Mouse (Mus musculus) v-Abl transformed pro-B cells (cell line): ENCODE results near the gene Grid1.

Experiments used
- in situ Hi-C, 2 experiments: fragments of 400-800 bp; cut with MboI; formaldehyde crosslinking; loops; one replicate each; pipeline ENCODE4 v1.15.1; 2025; ENCODE audit not compliant: unreplicated experiment in 2 of 2

Grid1 gene

DNA sequence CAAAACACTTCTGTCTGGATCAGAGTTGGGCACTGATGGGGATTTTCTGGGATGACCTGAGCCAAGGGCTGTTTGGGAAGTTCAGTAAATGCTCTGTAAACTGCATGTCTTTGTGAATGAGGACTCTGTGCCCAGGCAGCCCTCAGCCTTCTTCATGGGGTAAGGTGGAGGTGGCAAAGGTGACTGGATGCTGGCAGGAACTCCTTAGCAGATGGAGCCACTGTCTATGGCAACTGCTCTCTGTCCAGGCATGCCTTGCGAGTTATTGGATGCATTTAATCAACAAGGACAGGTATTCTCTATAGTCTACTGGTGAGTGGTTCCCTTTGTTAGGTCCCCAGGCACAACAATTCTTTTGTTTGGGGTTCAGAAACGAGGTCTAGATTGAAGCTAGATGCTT is 85.8 kb downstream of the Grid1 start:
- in situ Hi-C loops = no loop called here

DNA sequence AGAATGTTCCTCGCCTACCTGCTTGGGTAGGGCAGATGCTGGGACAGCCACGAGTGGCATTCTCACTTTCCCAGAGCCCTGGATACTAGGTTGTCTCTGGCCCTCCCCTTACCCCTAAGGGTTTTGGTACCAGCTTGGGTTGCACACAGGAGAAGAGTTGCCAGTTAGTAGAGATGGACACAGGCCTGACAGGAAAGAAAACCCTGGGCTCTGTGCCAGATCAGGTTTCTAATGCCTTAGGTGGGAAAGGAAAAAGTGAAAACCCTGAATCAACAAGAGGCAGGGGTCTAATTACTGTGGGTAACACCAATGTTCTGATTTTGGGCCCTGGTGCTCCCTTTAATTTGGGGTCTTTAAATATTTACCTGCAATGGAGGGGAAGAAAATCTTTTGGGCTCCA is 88.5 kb downstream of the Grid1 start:
- in situ Hi-C loops = no loop called here

DNA sequence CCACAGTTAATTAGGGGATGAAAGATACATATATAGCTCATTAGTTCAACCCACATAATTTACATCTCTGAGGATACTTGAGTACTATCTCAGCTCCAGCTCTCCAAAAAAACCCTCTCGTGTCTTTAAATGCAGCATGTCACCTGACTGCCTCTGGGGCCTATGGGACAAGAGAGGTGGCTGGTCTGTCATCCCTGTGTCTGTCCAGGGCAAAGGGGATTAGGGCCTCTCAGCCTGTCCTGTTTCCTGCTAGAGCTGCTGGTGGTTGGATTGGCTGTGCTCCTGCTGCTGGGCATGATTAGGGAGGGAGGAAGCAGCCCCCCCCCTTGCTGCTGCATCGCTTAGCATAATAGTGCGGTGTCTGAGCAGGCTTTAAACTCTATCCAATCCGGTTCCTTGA is 88.9 kb downstream of the Grid1 start:
- in situ Hi-C loops = no loop called here

DNA sequence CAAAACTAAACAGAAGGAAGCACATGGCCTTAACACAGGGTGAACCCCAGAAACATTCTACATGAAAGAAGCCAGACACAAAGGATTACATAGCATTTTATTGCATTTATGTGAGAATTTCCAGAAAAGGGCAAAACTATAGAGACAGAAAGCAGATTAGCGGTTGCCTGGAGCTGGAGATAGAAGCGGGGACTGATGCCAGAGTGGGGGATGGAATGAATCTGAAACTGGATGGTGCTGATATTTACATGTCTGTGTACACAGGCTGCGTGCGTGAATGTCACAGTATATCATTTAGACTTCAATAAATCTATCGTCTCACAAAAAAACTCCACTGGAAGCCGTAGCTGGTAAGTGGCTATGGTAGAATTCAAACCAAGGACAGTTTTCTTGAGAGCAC is 96.4 kb downstream of the Grid1 start:
- in situ Hi-C loops = no loop called here

DNA sequence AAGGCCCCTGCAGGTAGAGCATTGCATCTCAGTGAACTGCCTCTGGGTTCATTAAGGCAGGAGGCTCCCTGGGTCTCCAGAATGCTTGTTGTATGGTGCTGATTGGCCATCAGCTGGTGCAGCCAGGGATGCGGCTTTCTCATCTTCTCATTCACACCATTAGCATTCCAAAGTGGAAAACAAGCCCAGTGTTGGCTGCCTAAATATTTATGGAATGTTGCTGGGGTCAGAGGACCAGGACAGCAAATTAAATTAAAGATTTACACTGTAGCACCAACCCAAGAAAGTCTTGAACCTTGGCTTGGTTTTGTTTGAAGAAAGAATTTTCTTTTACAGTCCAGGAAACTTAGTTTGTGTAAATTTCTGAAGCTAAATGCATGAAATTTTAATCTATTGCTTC is 97.2 kb downstream of the Grid1 start:
- in situ Hi-C loops = no loop called here

DNA sequence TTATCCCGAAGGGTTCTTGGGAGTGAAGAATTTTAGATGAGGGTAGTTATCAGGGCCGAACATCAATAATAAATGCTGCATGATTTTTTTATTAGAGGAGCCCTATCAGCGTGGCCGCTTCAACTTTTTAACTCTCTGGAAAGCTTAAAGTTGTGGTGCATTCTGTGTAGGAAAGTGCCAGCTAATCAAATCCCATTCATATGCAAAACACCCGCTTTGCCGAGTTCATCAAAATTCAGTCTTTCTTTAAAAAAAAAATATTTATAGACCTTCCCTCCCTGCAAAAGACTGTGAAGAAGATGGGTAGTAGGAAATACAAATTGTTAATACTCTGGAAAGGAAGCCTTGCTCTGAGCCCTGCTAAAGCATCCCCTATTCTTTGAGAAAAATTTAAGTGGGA is 99.3 kb downstream of the Grid1 start:
- in situ Hi-C loops = no loop called here

DNA sequence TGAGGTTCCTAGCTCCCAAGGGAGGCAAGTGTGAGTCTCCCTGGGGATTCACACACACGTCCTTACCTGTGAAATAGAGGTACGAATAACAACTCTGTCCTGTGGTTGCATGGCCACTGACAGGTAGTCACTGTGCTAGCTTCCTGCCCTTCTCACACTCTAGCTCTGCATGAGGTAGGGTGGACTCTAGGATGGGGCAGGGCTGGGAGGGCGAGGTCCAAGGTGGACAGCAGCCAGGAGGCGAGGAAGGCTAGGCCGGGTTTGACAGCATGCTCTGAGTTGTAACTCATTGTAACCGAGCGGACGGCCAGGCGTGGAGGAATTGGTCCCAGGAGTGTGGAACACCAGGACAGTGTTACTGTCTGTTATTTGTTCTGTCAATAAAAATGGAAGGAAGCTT is 101.4 kb downstream of the Grid1 start:
- in situ Hi-C loops = no loop called here

DNA sequence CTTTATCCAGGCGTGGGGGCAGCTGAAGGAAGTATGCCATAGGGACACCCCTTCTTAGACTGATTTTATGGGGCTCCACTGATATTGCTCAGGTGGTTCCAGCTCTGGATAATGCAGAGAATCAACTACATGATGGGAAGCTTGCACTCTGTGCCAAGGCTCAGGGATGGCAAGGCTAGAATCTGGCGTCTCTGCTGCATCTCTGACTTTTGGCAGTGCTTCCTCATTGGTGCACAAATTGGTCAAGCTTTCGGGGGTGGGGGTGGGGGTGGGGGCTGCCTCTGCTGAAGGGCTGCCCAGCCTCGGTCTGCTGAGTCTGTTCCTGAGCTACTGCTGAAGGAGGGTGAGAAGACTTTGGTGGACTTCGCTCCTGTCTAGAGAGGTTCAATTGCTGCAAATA is 105.1 kb downstream of the Grid1 start:
- in situ Hi-C loops = no loop called here

DNA sequence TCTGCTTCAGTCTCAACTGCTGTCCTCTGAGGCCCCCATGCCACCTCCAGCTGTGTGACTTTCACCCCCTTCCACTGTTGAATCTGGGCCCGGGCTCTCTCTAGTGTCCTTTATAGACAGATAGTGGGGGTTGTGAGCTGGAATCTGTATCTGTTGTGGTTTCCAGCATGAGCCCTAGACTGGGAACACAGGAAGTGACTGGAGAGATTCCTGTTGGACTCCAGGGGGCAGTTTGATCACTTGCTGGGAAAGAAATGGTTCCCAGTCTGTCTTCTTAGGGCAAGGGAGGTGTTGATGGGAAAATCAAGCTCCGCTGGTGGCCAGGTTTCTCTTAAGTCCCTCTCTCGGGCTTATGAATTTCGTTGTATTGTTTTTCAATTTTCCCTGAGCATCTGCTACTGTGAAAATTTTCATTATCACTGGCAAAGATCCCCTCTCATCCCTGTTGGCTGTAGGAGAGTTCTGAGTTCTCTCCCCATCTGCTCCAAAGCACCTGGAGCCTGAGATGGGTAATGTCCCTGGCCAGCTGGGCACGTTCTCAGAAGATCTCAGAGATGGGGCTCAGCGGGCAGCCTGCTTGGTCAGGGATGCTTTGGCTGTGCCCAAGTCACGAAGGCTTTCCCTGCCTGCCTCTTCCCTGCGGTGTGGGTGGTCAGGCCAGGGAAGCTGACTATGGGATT is 110.3 kb downstream of the Grid1 start:
- in situ Hi-C loops = no loop called here

DNA sequence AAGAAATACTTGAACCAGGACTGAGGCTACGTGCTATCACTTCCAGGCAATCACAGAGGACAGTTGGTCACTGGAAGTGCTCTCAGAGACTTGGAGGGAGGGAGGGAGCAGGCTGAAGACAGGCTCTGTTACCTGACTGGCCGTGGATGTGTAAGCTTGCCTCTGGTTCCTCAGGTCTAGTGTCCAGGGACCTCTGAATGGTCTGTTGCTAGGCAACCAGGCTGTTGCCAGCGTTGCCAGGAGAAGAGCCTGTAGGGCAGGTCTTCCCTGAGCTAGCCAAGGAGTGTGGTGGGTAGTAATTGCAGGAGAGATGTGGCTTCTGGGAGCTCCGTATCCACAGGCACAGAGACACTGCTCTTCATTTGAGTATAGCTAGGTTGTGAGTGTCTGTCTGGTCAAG is 113.3 kb downstream of the Grid1 start:
- in situ Hi-C loops = no loop called here

DNA sequence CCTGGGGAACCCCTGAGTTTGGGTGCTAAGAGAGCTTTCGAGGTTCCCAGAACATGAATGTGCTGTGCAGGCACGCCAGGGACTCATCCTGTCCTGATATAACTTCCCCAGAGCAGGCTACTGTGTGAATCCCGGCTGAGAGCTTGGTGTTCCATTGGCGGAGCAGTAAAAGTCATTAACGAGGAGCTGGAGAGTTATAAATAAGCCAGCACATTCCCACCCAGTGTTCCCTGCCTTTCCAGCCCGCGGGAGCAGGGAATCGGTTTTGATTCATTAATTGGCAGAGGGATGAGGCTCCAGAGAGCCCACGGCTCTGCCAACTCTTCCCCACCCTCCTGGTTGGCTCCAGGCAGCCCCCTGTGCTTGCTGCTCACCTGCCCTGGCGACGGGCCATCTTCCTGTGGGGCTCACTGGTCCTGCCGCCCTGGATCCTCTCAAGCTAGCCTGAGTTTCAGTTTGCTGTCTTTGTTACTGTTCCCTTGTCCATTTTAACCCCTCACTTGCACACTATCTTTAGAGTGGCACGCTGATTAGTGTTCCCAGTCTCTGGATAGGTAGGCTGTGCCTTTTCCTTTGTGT is 116.4 kb downstream of the Grid1 start:
- in situ Hi-C loops = no loop called here

DNA sequence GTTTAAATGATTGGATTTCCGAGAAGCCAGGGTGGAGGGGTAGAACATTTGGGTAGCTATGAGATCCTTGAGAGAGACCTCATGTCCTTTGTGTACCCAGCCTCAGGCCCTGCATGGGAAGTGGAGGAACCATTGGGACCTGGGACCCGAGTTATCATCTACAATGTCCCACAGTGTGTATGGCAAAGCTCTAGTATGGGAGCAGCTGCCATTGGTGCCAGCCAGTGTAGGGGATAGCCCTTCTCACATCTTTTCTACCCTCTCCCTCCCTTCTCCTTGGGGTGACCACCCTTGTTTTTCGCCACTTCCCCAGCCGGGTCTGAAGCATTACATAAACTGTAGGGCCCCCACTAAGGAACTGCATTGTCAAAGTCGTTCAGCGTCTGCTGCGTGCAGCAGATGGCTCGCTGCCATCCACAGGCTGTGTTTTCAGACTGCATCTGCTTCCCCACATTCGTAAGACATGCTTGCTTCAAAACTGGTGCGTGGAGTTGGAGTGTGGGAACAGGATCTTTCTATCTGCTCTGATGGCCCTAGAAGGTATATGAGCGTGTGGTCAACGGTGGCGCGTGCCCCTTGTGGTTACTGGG is 124.6 kb downstream of the Grid1 start:
- in situ Hi-C loops = no loop called here

DNA sequence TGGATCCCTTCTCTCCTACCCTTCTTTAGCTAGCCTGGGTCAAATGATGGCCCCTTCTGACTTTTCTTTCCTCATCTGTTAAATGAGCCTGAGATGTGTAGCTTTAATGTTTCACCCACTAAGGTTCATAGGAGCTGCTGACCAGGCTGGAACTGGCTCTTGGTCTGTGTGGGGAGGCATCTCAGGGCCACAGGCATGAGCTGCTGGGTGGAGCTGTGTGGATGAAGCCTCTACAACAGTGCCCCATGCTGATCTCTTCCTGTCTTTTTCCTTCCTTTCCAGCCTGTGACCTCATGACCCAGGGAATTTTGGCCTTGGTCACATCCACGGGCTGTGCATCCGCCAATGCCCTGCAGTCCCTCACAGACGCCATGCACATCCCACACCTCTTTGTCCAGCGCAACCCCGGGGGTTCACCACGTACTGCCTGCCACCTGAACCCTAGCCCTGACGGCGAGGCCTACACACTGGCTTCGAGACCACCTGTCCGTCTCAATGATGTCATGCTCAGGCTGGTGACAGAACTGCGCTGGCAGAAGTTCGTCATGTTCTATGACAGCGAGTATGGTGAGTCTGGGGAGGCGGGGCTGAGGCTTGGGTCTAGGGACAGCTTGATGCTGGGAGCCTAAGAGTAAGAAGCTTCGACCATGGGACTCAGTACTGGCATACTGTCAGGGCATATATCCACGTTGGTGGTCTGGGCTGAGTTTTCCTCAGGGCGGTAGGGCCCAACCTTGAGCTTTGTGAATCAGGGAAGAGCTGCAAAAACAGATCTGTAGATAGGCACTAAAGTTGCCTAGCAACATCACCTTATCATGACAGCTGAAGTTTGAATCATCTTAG is 125.8 kb downstream of the Grid1 start:
- in situ Hi-C loops = no loop called here

DNA sequence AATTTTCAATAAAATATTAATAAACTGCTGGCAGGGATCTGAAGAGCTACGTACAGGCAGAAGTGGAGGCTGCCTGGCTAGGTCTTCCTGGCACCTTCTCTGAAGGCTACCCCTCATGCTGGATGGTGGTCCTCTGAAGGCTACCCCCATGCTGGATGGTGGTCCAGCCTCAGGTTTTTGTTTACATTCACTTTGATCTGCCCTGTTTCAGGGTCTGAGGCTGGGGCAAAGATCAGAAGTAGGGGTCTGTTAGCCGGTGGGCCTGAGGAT is 126.3 kb downstream of the Grid1 start:
- in situ Hi-C loops = no loop called here

DNA sequence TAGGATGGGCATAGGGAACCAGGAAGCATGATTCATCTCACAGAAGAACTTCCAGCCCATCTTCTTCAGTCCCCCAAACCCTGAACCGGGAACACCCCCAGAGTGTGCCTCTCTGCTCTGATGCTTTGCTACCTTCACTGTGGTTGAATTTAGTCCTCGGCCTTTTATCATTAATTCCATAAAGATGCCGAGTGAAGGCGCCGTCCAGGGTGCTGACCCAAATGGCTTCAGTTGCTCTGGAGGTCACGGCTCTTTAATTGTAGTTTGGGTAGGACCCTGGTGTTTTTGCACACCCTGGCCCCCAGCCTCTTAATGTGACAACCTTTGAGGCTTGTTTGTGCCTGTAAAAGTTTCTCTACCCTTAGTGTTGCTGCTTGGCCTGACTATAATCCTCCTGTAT is 128.3 kb downstream of the Grid1 start:
- in situ Hi-C loops = no loop called here

DNA sequence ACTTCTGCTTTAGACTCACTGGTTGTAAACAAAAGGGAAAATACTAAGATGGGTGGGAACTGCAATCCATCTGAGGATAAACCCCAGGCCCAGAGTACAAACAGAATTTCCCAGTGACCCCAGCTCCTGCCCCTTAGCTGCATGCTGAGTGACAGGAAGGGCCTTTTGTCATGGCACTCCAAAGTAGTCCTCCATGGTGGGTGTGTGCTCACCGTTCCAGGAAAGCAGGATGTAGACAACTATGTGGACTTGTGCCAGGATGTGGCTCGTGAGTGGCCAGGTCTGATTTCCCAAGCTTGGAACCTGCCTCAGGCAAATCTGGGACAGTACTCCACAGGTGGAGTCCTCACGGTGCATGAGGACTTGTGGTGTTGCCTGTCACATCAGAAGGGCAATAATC is 132.4 kb downstream of the Grid1 start:
- in situ Hi-C loops = no loop called here

DNA sequence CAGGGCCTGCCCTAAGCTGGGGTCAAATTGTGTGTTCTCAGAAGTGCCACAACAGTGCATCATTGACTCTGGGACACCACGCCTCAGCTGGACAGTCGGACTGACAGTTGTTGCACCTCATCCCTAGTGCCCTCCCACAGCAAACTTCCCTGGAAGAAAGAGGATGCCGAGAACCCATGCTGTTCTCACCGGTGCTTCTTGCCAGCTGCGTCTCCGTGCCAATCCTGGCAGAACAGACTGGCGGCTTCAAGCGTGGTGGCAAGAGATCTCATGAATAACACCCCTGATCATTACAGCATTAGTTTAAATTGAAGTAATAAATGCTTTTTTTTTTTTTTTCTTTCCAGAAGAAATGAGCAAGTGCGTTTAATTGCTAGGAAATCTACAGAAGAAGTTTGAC is 133.7 kb downstream of the Grid1 start:
- in situ Hi-C loops = no loop called here

DNA sequence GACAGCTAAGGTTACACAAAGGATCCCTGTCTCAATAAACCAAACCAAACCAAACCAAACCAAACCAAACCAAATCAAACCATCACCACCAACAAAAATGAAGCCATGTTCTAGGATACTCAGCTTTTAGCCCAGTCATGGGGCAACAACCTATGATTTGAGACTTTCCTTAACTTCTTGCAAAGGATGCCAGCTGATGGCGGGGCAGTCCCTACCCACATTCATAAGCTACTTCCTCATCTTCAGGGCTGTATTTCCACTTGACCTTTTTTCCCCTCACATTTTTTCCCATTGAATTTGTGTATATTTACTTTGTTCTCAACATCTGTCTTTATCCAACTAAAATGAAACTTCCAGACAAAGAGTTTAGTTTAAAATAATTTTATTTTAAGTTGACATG is 135.8 kb downstream of the Grid1 start:
- in situ Hi-C loops = no loop called here

DNA sequence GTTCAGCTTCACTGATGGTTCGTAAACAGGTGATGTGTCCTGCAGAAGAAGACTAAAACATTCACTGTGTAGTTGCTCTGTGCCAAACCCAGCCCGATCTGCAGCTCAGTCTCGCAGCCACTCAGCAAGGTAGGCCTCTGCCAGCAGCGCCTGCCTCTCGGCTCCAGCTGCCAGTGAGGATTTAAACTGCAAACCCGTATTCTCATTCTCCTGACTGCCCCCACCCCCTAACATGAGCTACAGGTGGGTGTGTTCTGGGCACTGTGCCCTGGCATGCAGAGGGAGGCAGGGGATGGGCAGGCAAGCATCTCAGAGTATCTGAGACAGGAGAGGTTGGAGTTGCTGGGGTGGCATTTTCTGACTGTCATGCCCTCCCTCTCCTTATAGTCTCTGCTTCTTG is 140.3 kb downstream of the Grid1 start:
- in situ Hi-C loops = no loop called here

DNA sequence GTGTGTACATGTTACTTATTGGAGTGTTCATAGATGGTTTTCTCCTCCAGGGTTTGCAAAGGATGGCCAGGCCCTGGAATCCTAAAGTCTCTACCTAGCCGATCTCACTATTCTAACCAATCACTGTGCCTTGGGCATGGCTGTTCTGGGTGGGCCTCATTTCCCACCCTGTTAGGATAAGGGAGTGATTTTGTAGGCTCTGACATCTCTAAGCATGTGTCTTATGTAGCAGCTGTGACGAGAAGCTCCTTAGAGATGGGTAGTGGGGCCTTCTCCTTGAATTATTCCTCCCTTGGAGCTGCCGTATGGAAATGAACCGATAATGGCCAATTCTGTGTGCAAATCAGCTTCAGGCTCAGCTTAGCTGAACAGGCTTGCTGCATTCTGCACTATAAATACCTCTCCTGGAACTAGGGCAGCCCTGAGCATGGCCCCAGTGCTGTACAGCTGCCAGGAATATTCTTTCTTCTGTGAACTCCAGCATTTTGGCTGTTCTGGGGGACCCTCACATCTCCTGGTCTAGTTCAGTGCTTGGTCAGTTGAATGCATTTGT is 143.8 kb downstream of the Grid1 start:
- in situ Hi-C loops = no loop called here

DNA sequence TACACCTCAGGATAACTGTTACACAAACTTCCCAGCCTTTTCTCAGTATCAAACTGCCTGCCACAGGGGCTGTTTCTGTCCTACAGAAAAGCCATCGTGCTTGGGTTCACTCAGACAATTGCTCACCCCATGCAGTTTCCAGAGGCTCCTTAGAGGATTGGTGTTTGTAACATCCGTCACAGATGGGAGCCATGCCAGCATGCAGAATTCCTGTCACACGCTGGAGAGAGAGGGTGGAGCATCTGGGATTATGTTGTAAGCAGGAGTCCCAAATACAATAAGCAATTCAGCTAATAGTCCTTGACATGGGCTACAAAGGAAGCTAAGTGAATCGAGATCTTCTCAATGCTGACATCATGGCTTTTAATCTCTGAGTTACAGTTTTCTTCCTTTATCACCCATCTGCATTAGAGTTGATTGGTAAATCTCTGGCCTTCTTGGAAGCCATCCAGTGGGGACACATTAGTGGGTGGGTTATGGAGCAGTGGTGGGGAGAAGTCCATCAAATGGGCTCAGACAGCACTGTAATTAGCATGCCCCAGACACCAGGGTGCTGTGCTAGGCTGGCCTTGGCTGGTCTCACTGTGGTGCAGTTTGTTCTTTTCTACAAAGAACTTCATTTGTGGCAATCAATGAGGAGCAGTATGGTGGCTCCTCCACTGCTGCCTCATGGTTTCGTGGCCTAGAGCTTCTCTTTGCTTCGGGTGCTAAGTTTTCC is 149.4 kb downstream of the Grid1 start:
- in situ Hi-C loops = no loop called here
